10 mouse cellular contexts compared by ENCODE assay signal in the genomic region with DNA sequence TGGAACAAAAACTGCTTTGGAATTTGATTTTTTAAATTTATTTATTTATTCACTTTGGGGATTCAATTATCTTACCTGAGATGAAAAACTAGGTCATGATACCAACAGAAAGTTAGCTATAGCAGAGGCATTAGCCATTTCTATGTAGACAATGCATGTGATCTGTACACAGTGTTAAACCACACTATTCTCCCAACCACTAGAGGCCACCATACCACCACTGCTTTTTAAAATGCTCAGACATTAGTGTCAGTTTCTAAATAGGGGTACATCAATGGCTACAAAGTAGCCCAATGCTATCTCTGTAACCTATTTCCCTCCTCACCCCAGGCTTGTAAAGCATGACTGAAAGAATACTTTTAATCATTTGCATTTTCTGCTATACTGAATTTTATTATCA. TPM values are rescaled to one million over a fixed set of nuclear protein-coding genes. Genes with fewer than 3 reads are reported as not detected.
DNase-seq lines count a peak whose midpoint lies in the region; ATAC-seq and TF ChIP-seq lines count a peak whose summit lies in the region.
"Had no signal": no experiment of that assay in that cellular context is flagged by ENCODE, and none has a peak within 500 bp of the region (broad histone marks: within the 10 kb centered on the region; RNA-seq: fewer than 3 reads in every experiment).

No protein-coding gene starts in this region.

- ATAC-seq in lung, embryonic 14.5 days (ENCODE audit: insufficient read depth) = no peak
- ATAC-seq in monocyte, adult 5-6 weeks (replicated peaks; ENCODE audit: insufficient number of reproducible peaks, low FRiP score, low TSS enrichment, poor library complexity, severe bottlenecking) = no peak

- no peak overlapping the region for H3K4me3 ChIP-seq in lung, embryonic 14.5 days (ENCODE audit: low read depth, low read length)
- H3K4me3 ChIP-seq: heart, embryonic 15.5 days had no signal

- no peak overlapping the region for H3K27ac ChIP-seq in lung, embryonic 14.5 days (ENCODE audit: low read depth)

- DNase-seq in cerebellum, postnatal 10 days = peak; percentile 25 to 26
- no peak for DNase-seq in cerebellum, adult 11 months
- peak; percentile 46 for DNase-seq in lung, embryonic 14.5 days
- DNase-seq in lung, postnatal 25 days (ENCODE audit: low spot score) = no peak
- peak; percentile 68 for DNase-seq in embryo, embryonic 10.5 days (ENCODE audit: low spot score)
- DNase-seq in naive thymus-derived CD4-positive, alpha-beta T cell, adult 2 months (ENCODE audit: low read depth) = peak; percentile 42
- DNase-seq in kidney, postnatal 36 days = no peak
- DNase-seq: cerebellum, adult 18-20 months had no signal

- TF ChIP-seq CTCF in lung, embryonic 14.5 days (IDR thresholded peaks at IDR 0.05; ENCODE audit: low read depth) = peak; percentile 60

- H3K4me2 ChIP-seq in lung, embryonic 14.5 days = no peak overlapping the region
- H3K4me2 ChIP-seq: heart, embryonic 15.5 days had no signal

- no peak overlapping the region for H3K9ac ChIP-seq in lung, embryonic 14.5 days
- H3K9ac ChIP-seq: heart, embryonic 15.5 days had no signal

- no peaks in the 10 kb centered on the region for H3K9me3 ChIP-seq in lung, embryonic 14.5 days (ENCODE audit: low read depth, low read length)
- H3K9me3 ChIP-seq: heart, embryonic 15.5 days had no signal

- H3K4me1 ChIP-seq in lung, embryonic 14.5 days (ENCODE audit: insufficient read depth) = no peaks in the 10 kb centered on the region
- H3K4me1 ChIP-seq: heart, embryonic 15.5 days had no signal

- H3K36me3 ChIP-seq in lung, embryonic 14.5 days (ENCODE audit: insufficient read depth) = peaks cover 34% of the 10 kb centered on the region

- H3K27me3 ChIP-seq in lung, embryonic 14.5 days (ENCODE audit: insufficient read depth, low read length) = no peaks in the 10 kb centered on the region
- H3K27me3 ChIP-seq: heart, embryonic 15.5 days had no signal

RNA-seq across cellular contexts. Expression of gene Heatr5b, which starts 26.1 kb away (rescaled TPM):
- polyA plus RNA-seq in lung, embryonic 14.5 days (2014; fragmentation: Nextera tagmentation; extraction: Ambion mirVana) = 12.3 and 15.0 TPM in 2 replicates
- total RNA-seq in monocyte, adult 5-6 weeks (2017) = 12.3 to 29.5 TPM (median 25.0 TPM) in 3 replicates

RNA-seq across cellular contexts. Expression of gene Gpatch11, which starts 26.3 kb away (rescaled TPM):
- 35.6 and 36.0 TPM in 2 replicates for polyA plus RNA-seq in lung, embryonic 14.5 days (2014; fragmentation: Nextera tagmentation; extraction: Ambion mirVana)
- 57.6 to 86.9 TPM (median 66.9 TPM) in 3 replicates for total RNA-seq in monocyte, adult 5-6 weeks (2017)

Comparison
In these comparisons a context has a peak if more than half of its experiments do, and no peak if none do; other contexts are left out.
1. DNase-seq: peak in cerebellum, postnatal 10 days (2 of 2), lung, embryonic 14.5 days (single experiment), embryo, embryonic 10.5 days (single experiment) and naive thymus-derived CD4-positive, alpha-beta T cell, adult 2 months (single experiment); none in cerebellum, adult 11 months (single experiment), lung, postnatal 25 days (single experiment) and kidney, postnatal 36 days (0 of 2).